Mouse (Mus musculus): Measurements from ENCODE around the gene Gm29582. TPM values are rescaled to one million over a fixed set of nuclear protein-coding genes. Genes with fewer than 3 reads are reported as not detected.
"Not testable (repeated sequence)": the region's sequence is repeated elsewhere in the genome, so short reads cannot be mapped to it uniquely, and the experiment has no call there.

Gene Gm29582
- not detected for total RNA-seq (2021)

- DNase-seq; intact Hi-C loops (cut with DNase I): not testable (repeated sequence)
These were observed at the start of gene Gm29582 for GRCm38 (mm10) chrY:30738461-30738860. TSS of gene Gm29582 (minus strand) at chrY:30738561.
